Comparison of ENCODE assay signal across 39 mouse cellular contexts in genomic region chr17:56477191-56477818, GRCm38 (mm10). TPM values are rescaled to one million over a fixed set of nuclear protein-coding genes. Genes with fewer than 3 reads are reported as not detected.
DNase-seq lines count a peak whose midpoint lies in the region; ATAC-seq and TF ChIP-seq lines count a peak whose summit lies in the region.
"Had no signal": no experiment of that assay in that cellular context is flagged by ENCODE, and none has a peak within 500 bp of the region (broad histone marks: within the 10 kb centered on the region; RNA-seq: fewer than 3 reads in every experiment).

No protein-coding gene starts in this region.

- WGBS in cerebellum, adult 2 months, result 85% methylated on average over 19 of the region's 19 CpGs
- 86% methylated on average over 19 of the region's 19 CpGs for WGBS in heart, embryonic 11.5 days (ENCODE audit: insufficient replicate concordance)
- 78% methylated on average over 19 of the region's 19 CpGs for WGBS in liver, embryonic 14.5 days (ENCODE audit: insufficient replicate concordance)
- WGBS in liver, embryonic 12.5 days (ENCODE audit: insufficient replicate concordance), result 73% methylated on average over 19 of the region's 19 CpGs
- WGBS in embryonic facial prominence, embryonic 10.5 days, result 85% methylated on average over 19 of the region's 19 CpGs

- no peaks in the 10 kb centered on the region for H3K36me3 ChIP-seq in heart, embryonic 11.5 days (ENCODE audit: control insufficient read depth, insufficient read depth, low read length)
- H3K36me3 ChIP-seq in liver, embryonic 14.5 days (replicated peaks; ENCODE audit: control insufficient read depth, insufficient read depth, low read depth), result no peaks in the 10 kb centered on the region
- no peaks in the 10 kb centered on the region for H3K36me3 ChIP-seq in liver, embryonic 12.5 days
- no peaks in the 10 kb centered on the region for H3K36me3 ChIP-seq in embryonic facial prominence, embryonic 10.5 days (replicated peaks)
- H3K36me3 ChIP-seq: embryonic facial prominence, embryonic 13.5 days; forebrain, embryonic 10.5 days; heart, embryonic 13.5 days; hindbrain, embryonic 13.5 days; limb, embryonic 12.5 days; midbrain, embryonic 15.5 days; neural tube, embryonic 12.5 days had no signal

- H3K4me2 ChIP-seq in heart, embryonic 11.5 days, result no peak overlapping the region
- no peak overlapping the region for H3K4me2 ChIP-seq in liver, embryonic 14.5 days (ENCODE audit: low read depth)
- no peak overlapping the region for H3K4me2 ChIP-seq in liver, embryonic 12.5 days
- H3K4me2 ChIP-seq: hindbrain, embryonic 13.5 days had no signal

- TF ChIP-seq CTCF in cerebellum, adult 2 months (IDR thresholded peaks at IDR 0.05; ENCODE audit: borderline replicate concordance, insufficient read depth, low read depth, low read length), result no peak
- 0 out of 2 replicates have a peak, but pooled peaks have one; percentile 5 for TF ChIP-seq CTCF in liver, embryonic 14.5 days (IDR thresholded peaks at IDR 0.05; ENCODE audit: low read depth)

- no peak for TF ChIP-seq EP300 in liver, embryonic 14.5 days (IDR thresholded peaks at IDR 0.05; ENCODE audit: low read depth)

- no peak for TF ChIP-seq POLR2A in cerebellum, adult 2 months (IDR thresholded peaks at IDR 0.05; ENCODE audit: borderline replicate concordance, insufficient read depth, low read length)

- no peak overlapping the region for H3K4me3 ChIP-seq in cerebellum, adult 2 months (replicated peaks; ENCODE audit: insufficient read depth, low read depth, low read length)
- H3K4me3 ChIP-seq in heart, embryonic 11.5 days (ENCODE audit: low read depth, low read length), result no peak overlapping the region
- no peak overlapping the region for H3K4me3 ChIP-seq in liver, embryonic 14.5 days (ENCODE audit: insufficient read depth in 1 of 2, low read depth in 2 of 2, low read length in 2 of 2)
- H3K4me3 ChIP-seq in liver, embryonic 12.5 days, result no peak overlapping the region
- H3K4me3 ChIP-seq in embryonic facial prominence, embryonic 10.5 days, result 0 out of 2 replicates have a peak overlapping the region, but pooled peaks have one; percentile 94
- H3K4me3 ChIP-seq: heart, embryonic 13.5 days; hindbrain, embryonic 13.5 days; left cerebral cortex, adult 2 months; neural tube, embryonic 12.5 days had no signal

- ATAC-seq in heart, embryonic 11.5 days (replicated peaks; ENCODE audit: insufficient number of reproducible peaks, low FRiP score, low TSS enrichment), result no peak
- ATAC-seq in liver, embryonic 14.5 days (ENCODE audit: insufficient read depth), result no peak
- no peak for ATAC-seq in liver, embryonic 12.5 days

- H3K4me1 ChIP-seq in cerebellum, adult 2 months (ENCODE audit: control insufficient read depth, insufficient read depth, low read length), result peaks cover 4% of the 10 kb centered on the region; the same call in 1 of the 2 replicates
- peaks cover 28% of the 10 kb centered on the region for H3K4me1 ChIP-seq in heart, embryonic 11.5 days (ENCODE audit: control insufficient read depth, insufficient read depth, low read length)
- H3K4me1 ChIP-seq in liver, embryonic 14.5 days (replicated peaks; ENCODE audit: control insufficient read depth in 2 of 2, insufficient read depth in 2 of 2, low read length in 1 of 2), result no peaks in the 10 kb centered on the region
- peaks cover 41% of the 10 kb centered on the region for H3K4me1 ChIP-seq in liver, embryonic 12.5 days
- peaks cover 55% of the 10 kb centered on the region for H3K4me1 ChIP-seq in embryonic facial prominence, embryonic 10.5 days

- H3K9ac ChIP-seq in heart, embryonic 11.5 days (ENCODE audit: low read depth, low read length), result no peak overlapping the region
- H3K9ac ChIP-seq in liver, embryonic 14.5 days (replicated peaks), result no peak overlapping the region
- H3K9ac ChIP-seq in liver, embryonic 12.5 days, result no peak overlapping the region
- H3K9ac ChIP-seq: embryonic facial prominence, embryonic 13.5 days; heart, embryonic 13.5 days; hindbrain, embryonic 13.5 days; limb, embryonic 12.5 days; liver, postnatal 0 days; midbrain, embryonic 15.5 days; neural tube, embryonic 12.5 days had no signal

- DNase-seq in cerebellum, adult 11-12 months, result peak; percentile 47
- DNase-seq in cerebellum, adult 2 months, result no peak
- DNase-seq in heart, adult 11 months, result peak; percentile 95
- DNase-seq in liver, embryonic 14.5 days (ENCODE audit: low read depth in 3 of 3, low spot score in 3 of 3), result no peak
- no peak for DNase-seq in embryonic facial prominence, embryonic 10.5 days (ENCODE audit: low spot score)
- DNase-seq in layer of hippocampus, postnatal 10 days (ENCODE audit: low spot score in 2 of 2), result no peak
- DNase-seq: cerebellum, adult 11 months; embryo, embryonic 11 days; gastrocnemius, postnatal 14 days; heart, postnatal 14 days; kidney, postnatal 25 days; liver, postnatal 0 days; right cerebral cortex, adult 18-20 months; right cerebral cortex, postnatal 4 days; thymus, adult 18-20 months; thymus, postnatal 25 days had no signal

- H3K9me3 ChIP-seq in heart, embryonic 11.5 days (replicated peaks; ENCODE audit: control insufficient read depth, low read length), result no peaks in the 10 kb centered on the region
- no peaks in the 10 kb centered on the region; the same call in 1 of the 2 replicates for H3K9me3 ChIP-seq in liver, embryonic 14.5 days (ENCODE audit: control insufficient read depth, low read length)
- no peaks in the 10 kb centered on the region for H3K9me3 ChIP-seq in liver, embryonic 12.5 days (replicated peaks)
- no peaks in the 10 kb centered on the region for H3K9me3 ChIP-seq in embryonic facial prominence, embryonic 10.5 days
- H3K9me3 ChIP-seq: embryonic facial prominence, embryonic 13.5 days; hindbrain, embryonic 13.5 days; limb, embryonic 12.5 days; midbrain, embryonic 15.5 days; neural tube, embryonic 12.5 days had no signal

- no peaks in the 10 kb centered on the region for H3K27me3 ChIP-seq in cerebellum, adult 2 months (ENCODE audit: control insufficient read depth, insufficient read depth, low read length)
- peaks cover 37% of the 10 kb centered on the region for H3K27me3 ChIP-seq in heart, embryonic 11.5 days (ENCODE audit: control insufficient read depth, insufficient read depth, low read length)
- H3K27me3 ChIP-seq in liver, embryonic 14.5 days (ENCODE audit: control insufficient read depth, insufficient read depth, low read length), result peaks cover 54% of the 10 kb centered on the region
- H3K27me3 ChIP-seq in liver, embryonic 12.5 days (replicated peaks), result peaks cover 81% of the 10 kb centered on the region
- peaks cover 50% of the 10 kb centered on the region for H3K27me3 ChIP-seq in embryonic facial prominence, embryonic 10.5 days (replicated peaks; ENCODE audit: low read depth, poor library complexity, severe bottlenecking)
- H3K27me3 ChIP-seq: hindbrain, embryonic 13.5 days; midbrain, embryonic 15.5 days had no signal

- no peak overlapping the region for H3K27ac ChIP-seq in cerebellum, adult 2 months (ENCODE audit: insufficient read depth, low read length)
- no peak overlapping the region for H3K27ac ChIP-seq in heart, embryonic 11.5 days (ENCODE audit: low read depth, low read length)
- no peak overlapping the region for H3K27ac ChIP-seq in liver, embryonic 14.5 days
- no peak overlapping the region for H3K27ac ChIP-seq in liver, embryonic 12.5 days
- no peak overlapping the region for H3K27ac ChIP-seq in embryonic facial prominence, embryonic 10.5 days (replicated peaks)
- H3K27ac ChIP-seq: heart, embryonic 13.5 days; limb, embryonic 12.5 days; macrophage; neural tube, embryonic 12.5 days; stomach, postnatal 0 days had no signal

RNA-seq across cellular contexts. Expression of gene Ptprs, which starts 1.0 kb away (rescaled TPM):
- polyA plus RNA-seq in cerebellum, adult 2 months (2012; rRNA removed), result 478 and 518 TPM in 2 replicates
- polyA plus RNA-seq in heart, embryonic 11.5 days (2014; fragmentation: Nextera tagmentation; extraction: Ambion mirVana), result 53.0 and 58.1 TPM in 2 replicates
- polyA plus RNA-seq in liver, embryonic 14.5 days (2012; rRNA removed), result 17.7 and 18.8 TPM in 2 replicates
- 3.8 and 4.6 TPM in 2 replicates for polyA plus RNA-seq in liver, embryonic 14.5 days (2014; fragmentation: Nextera tagmentation; extraction: Ambion mirVana)
- 19.3 and 21.2 TPM in 2 replicates for polyA plus RNA-seq in liver, embryonic 12.5 days (2016; fragmentation: Nextera tagmentation; extraction: Ambion mirVana)
- 85.0 and 86.4 TPM in 2 replicates for polyA plus RNA-seq in embryonic facial prominence, embryonic 10.5 days (2016; fragmentation: Nextera tagmentation; extraction: Ambion mirVana)
- total RNA-seq in layer of hippocampus, postnatal 10 days (2021), result 100 to 1,000 TPM; 817 to 911 TPM

RNA-seq across cellular contexts. Expression of gene Znrf4, which starts 34.9 kb away (rescaled TPM):
- polyA plus RNA-seq in cerebellum, adult 2 months (2012; rRNA removed), result not detected in 2 replicates
- not detected in 2 replicates for polyA plus RNA-seq in heart, embryonic 11.5 days (2014; fragmentation: Nextera tagmentation; extraction: Ambion mirVana)
- polyA plus RNA-seq in liver, embryonic 14.5 days (2012; rRNA removed), result not detected in 2 replicates
- polyA plus RNA-seq in liver, embryonic 14.5 days (2014; fragmentation: Nextera tagmentation; extraction: Ambion mirVana), result not detected in 2 replicates
- not detected in 2 replicates for polyA plus RNA-seq in liver, embryonic 12.5 days (2016; fragmentation: Nextera tagmentation; extraction: Ambion mirVana)
- not detected in 2 replicates for polyA plus RNA-seq in embryonic facial prominence, embryonic 10.5 days (2016; fragmentation: Nextera tagmentation; extraction: Ambion mirVana)
- total RNA-seq in layer of hippocampus, postnatal 10 days (2021), result not detected
- total RNA-seq: adrenal gland, adult 2 months; gastrocnemius, postnatal 14 days; granulocyte monocyte progenitor cell, adult 5-6 weeks; heart, postnatal 14 days; layer of hippocampus, adult 18-20 months; layer of hippocampus, postnatal 14 days; left cerebral cortex, adult 2 months; left cerebral cortex, postnatal 25 days; liver, adult 2 months had no signal
- polyA plus RNA-seq: adrenal gland, adult 2 months; embryonic facial prominence, embryonic 13.5 days; forebrain, embryonic 10.5 days; forebrain, embryonic 16.5 days; heart, embryonic 13.5 days; hindbrain, embryonic 13.5 days; intestine, postnatal 0 days; kidney, embryonic 14.5 days; limb, embryonic 12.5 days; liver, adult 2 months; liver, postnatal 0 days; lung, embryonic 16.5 days; macrophage; midbrain, embryonic 15.5 days; neural tube, embryonic 12.5 days; spleen, adult 2 months; stomach, postnatal 0 days had no signal

Comparison
In these comparisons a context has a peak if more than half of its experiments do, and no peak if none do; other contexts are left out.
1. DNase-seq: peak in cerebellum, adult 11-12 months (single experiment) and heart, adult 11 months (single experiment); none in cerebellum, adult 2 months (0 of 2), liver, embryonic 14.5 days (0 of 3), embryonic facial prominence, embryonic 10.5 days (single experiment) and layer of hippocampus, postnatal 10 days (0 of 2).